ENCODE assay signal across 1 mouse cellular context in genomic region chr11:96966914-96967543, GRCm38 (mm10).
TF ChIP-seq lines count a peak whose summit lies in the region.

No protein-coding gene starts in this region.

TF ChIP-seq in CH12.LX, 34 proteins besides CTCF, POLR2A, EP300 and RAD21 (continued from another document):
- 0 out of 2 replicates have a peak, but pooled peaks have one; percentile 40 for TF ChIP-seq MAX (IDR thresholded peaks at IDR 0.05; ENCODE audit: low read length)
- 0 out of 2 replicates have a peak, but pooled peaks have one; percentile 28 for TF ChIP-seq MAZ (IDR thresholded peaks at IDR 0.05; ENCODE audit: low read depth, low read length)
- TF ChIP-seq CHD1 (IDR thresholded peaks at IDR 0.05; ENCODE audit: low read depth, low read length): peak; percentile 81; the same call in 1 of the 2 replicates
- TF ChIP-seq PAX5 (IDR thresholded peaks at IDR 0.05; ENCODE audit: low read length): no peak
- peak; percentile 50; the same call in 1 of the 2 replicates for TF ChIP-seq BHLHE40 (IDR thresholded peaks at IDR 0.05; ENCODE audit: low read depth, low read length)
- no peak for TF ChIP-seq UBTF (IDR thresholded peaks at IDR 0.05; ENCODE audit: low read depth, low read length)
- TF ChIP-seq ELF1 (IDR thresholded peaks at IDR 0.05; ENCODE audit: low read depth, low read length): peak; percentile 51; the same call in 1 of the 2 replicates
- TF ChIP-seq E2F4 (IDR thresholded peaks at IDR 0.05; ENCODE audit: insufficient replicate concordance, low read depth, low read length): no peak
- TF ChIP-seq USF2 (conservative IDR thresholded peaks at IDR 0.05; ENCODE audit: low read depth, low read length): no peak
TF ChIP-seq in CH12.LX: peak in this region for 17.
